Mouse (Mus musculus): ENCODE measurements around the gene Tceanc2.

Gene Tceanc2

DNA sequence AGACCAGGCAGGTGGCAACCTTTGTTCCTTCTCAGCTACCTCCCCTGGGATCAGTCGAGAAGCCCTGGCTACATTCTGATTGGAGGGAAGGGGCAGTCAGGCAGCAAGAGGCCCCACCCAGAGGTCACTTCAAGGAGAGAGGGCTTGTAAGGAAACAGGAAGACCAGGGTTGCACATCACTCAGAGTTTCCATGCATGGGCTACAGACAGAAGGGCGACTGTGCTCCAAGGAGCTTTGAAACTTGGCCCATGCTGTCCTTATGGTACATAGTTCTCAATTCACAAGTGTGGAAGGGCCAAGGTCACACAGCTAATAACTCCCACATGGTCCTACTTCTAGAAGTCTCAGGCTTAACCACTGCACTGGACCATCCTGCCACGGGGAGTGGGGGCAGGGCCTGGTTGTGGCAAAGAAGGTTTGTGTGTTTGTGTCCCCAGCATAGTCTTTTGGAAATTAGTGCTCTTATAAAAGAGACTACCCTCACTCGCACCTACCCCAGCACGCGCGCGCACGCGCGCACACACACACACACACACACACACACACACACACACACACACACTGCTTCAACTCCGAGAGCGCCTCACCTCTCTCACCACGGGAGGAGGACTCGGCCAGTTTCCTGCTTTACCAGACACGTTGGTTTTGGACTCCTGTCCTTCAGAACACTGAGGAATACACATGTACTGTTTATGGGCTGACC is 84.3 kb downstream of the Tceanc2 start:
- DNase-seq (ENCODE audit: extremely low read depth, insufficient read length, low spot score), result no peak

- no peak for DNase-seq (ENCODE audit: extremely low read depth, insufficient read length, low spot score)
Measured at GRCm38 (mm10) chr4:107091696-107092095, 87.2 kb downstream of the Tceanc2 start.

DNA sequence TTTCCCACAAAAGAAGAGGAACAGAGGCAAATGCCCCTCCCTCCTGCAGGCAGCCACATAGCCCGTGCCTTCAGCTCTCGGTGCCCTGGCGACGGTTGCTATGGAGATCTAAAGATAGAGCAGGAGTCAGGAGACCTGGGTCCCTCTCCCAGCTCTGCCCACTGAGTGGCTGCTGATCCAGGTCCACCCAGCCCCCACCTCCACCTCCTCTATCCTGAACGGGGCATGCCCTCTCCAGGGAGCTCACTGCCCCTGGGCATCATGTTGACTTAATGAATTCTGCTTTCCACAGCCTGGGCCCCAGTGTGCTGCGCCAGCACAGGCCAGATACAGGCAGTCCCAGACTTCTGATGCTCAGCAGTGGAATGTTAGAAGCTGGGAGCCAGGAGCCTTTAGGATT is 94.1 kb downstream of the Tceanc2 start:
- no peak for DNase-seq (ENCODE audit: extremely low read depth, insufficient read length, low spot score)

DNA sequence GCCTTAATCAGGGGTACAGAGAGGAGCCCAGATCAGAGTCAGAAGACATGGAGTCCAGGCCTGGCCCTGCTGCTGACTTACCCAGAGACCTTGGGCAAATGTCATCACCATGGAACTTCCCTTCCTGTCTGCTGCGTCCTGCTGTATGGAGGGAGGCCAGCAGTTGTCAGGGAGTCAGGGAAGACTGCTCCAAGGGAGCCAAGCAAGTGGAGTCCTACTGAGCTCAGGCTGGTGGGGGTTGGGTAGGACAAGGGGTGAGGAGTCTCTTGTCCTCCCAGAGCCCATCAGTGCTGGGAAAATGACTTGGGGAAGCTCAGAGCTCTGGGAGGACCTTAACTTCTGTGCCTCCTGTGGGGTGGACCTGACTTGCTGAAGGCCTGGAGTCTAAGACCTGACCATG is 94.6 kb downstream of the Tceanc2 start:
- no peak for DNase-seq (ENCODE audit: extremely low read depth, insufficient read length, low spot score)

Measured in 3134 (cell line).